Mouse (Mus musculus) embryonic facial prominence, embryonic 15.5 days (tissue): ENCODE data around the gene Pax5. TPM values are rescaled to one million over a fixed set of nuclear protein-coding genes. Genes with fewer than 3 reads are reported as not detected.

ENCODE experiments used
- ATAC-seq: fragments of 200-750 bp; cut with Nextera tagmentation; 2 replicates; pipeline ENCODE4 v1.8.0; 2017; ENCODE audit warnings: low read depth, moderate TSS enrichment; ENCODE audit not compliant: insufficient number of reproducible peaks, low FRiP score, low TSS enrichment
- H3K27ac ChIP-seq: fragments of 300-500 bp; sonication (generic); replicated peaks from 2 replicates; pipeline ENCODE4 v1.5.1; 2015; ENCODE audit warnings: mild to moderate bottlenecking, inconsistent platforms
- H3K27me3 ChIP-seq: fragments of 300-500 bp; sonication (generic); 2 replicates; pipeline ENCODE4 v1.6.1; 2015; ENCODE audit warnings: inconsistent platforms
- H3K36me3 ChIP-seq: fragments of 300-500 bp; sonication (generic); 2 replicates; pipeline ENCODE4 v1.6.1; 2015; ENCODE audit warnings: mild to moderate bottlenecking, inconsistent platforms
- H3K4me1 ChIP-seq: fragments of 300-500 bp; sonication (generic); 2 replicates; pipeline ENCODE4 v1.6.1; 2015; ENCODE audit warnings: inconsistent platforms
- H3K4me2 ChIP-seq: fragments of 300-500 bp; sonication (generic); replicated peaks from 2 replicates; pipeline ENCODE4 v1.6.1; 2015; ENCODE audit warnings: mild to moderate bottlenecking, inconsistent platforms
- H3K4me3 ChIP-seq: fragments of 300-500 bp; sonication (generic); replicated peaks from 2 replicates; pipeline ENCODE4 v1.5.1; 2015; ENCODE audit warnings: mild to moderate bottlenecking, inconsistent platforms
- H3K9ac ChIP-seq: fragments of 300-500 bp; sonication (generic); 2 replicates; pipeline ENCODE4 v1.6.1; 2015; ENCODE audit warnings: inconsistent platforms
- H3K9me3 ChIP-seq: fragments of 300-500 bp; sonication (generic); replicated peaks from 2 replicates; pipeline ENCODE4 v1.6.1; 2016; ENCODE audit warnings: inconsistent platforms
- WGBS: fragments of 180-500 bp; shearing (Covaris S2); methylation state at CpG from one replicate; pipeline ENCODE4 v1.1.7; 2015; 5-methylcytosine and 5-hydroxymethylcytosine counted together
- polyA plus RNA-seq: library from polyadenylated mRNA; unstranded; fragments of >200 nt; fragmentation: Nextera tagmentation; extraction: Ambion mirVana; gene quantifications from 2 replicates; pipeline ENCODE4 v1.2.1, GENCODE M21; 2015

Pax5 gene
- polyA plus RNA-seq, 1 experiment from 2014 or later, result 0.08 TPM

DNA sequence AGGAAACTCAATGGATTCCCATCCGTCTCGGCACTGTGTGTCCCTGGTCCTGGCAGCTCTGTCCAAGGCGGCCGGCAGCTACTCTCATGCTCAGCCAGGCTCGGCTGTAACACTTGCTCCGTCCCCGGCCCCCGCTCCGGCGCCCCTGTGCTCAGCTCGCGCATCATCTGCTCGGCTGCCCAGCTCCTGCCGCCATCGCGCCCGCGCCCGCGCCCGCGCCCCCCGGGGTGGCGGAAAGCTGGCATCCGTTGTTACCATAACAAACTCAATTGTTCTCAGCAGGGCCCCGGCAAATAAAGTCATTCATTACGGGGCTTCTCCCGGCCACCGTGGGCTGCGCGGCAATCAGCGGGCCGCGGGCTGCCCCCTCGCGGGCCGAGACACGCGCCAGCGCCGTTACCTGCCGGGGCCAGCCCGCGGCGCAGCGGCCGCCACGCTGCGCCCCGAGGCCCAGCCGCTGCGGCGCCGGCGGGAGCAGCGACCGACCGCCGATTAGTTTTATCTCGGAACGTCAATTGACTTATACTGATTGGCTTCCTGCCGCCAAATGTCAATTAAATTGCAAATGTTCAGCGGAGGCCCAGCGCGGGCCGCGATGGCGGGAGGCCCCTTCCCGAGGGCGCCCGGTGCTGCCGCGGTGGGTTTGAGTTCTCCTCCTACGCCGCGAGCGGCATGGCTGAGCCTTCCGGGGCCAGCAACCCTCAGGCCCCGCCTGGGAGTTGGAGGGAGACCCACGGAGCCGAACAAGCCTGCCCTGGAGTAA lies 46.1 kb downstream of the Pax5 start:
- under 1% methylated on average over 81 of the region's 81 CpGs for WGBS
- Histone ChIP-seq H3K36me3 (no peaks in the 10 kb centered on the region), H3K4me3 (peak overlapping the region; percentile 52), H3K27me3 (peaks cover 65% of the 10 kb centered on the region), H3K27ac (no peak overlapping the region), H3K9me3 (no peaks in the 10 kb centered on the region), H3K9ac (peak overlapping the region; percentile 33; the same call in 1 of the 2 replicates), H3K4me2 (peak overlapping the region; percentile 97), H3K4me1 (peaks cover 13% of the 10 kb centered on the region)
- no peak for ATAC-seq

GRCm38 (mm10) chr4:44663489-44663888 lies 46.8 kb downstream of the Pax5 start:
- Histone ChIP-seq H3K36me3 (no peaks in the 10 kb centered on the region), H3K4me3 (peak overlapping the region; percentile 52; the same call in 1 of the 2 replicates), H3K9ac (no peak overlapping the region), H3K4me2 (peak overlapping the region; percentile 97), H3K27me3 (peaks cover 65% of the 10 kb centered on the region), H3K4me1 (peaks cover 13% of the 10 kb centered on the region), H3K27ac (no peak overlapping the region), H3K9me3 (no peaks in the 10 kb centered on the region)
- 18% methylated on average over 10 of the region's 10 CpGs for WGBS
- no peak for ATAC-seq

DNA sequence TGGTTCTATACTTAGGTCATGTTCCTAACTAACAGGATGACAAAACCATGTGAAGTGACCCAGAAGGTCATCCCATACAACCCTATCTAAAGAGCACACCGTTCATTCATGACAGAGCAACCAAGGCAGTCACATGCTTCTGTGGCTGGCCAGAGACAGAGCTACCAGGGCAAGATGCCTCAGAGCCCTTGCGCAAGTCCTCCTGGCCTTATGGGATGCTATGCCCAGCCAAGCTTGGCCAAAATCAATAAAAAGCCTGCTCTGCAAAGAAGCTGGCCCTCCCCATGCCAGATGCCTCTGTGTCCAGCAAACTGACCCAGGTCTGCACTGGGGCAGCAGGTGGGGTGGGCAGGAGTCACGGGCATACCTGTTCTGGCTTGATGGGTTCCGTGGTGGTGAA lies 65.1 kb downstream of the Pax5 start:
- Histone ChIP-seq H3K4me2 (no peak overlapping the region), H3K27ac (no peak overlapping the region), H3K27me3 (no peaks in the 10 kb centered on the region), H3K36me3 (no peaks in the 10 kb centered on the region), H3K4me1 (no peaks in the 10 kb centered on the region), H3K4me3 (no peak overlapping the region), H3K9me3 (no peaks in the 10 kb centered on the region), H3K9ac (no peak overlapping the region)
- 77% methylated on average over 4 of the region's 4 CpGs for WGBS
- ATAC-seq, result no peak

- H3K4me1 ChIP-seq, result no peaks in the 10 kb centered on the region
- H3K9ac ChIP-seq, result no peak overlapping the region
- no peak overlapping the region for H3K4me3 ChIP-seq
- H3K27me3 ChIP-seq, result no peaks in the 10 kb centered on the region
- H3K27ac ChIP-seq, result no peak overlapping the region
- no peak for ATAC-seq
- 57% methylated on average over 12 of the region's 12 CpGs for WGBS
- no peak overlapping the region for H3K4me2 ChIP-seq
- no peaks in the 10 kb centered on the region for H3K36me3 ChIP-seq
- no peaks in the 10 kb centered on the region for H3K9me3 ChIP-seq
Observed at GRCm38 (mm10) chr4:44641831-44642587, 68.3 kb downstream of the Pax5 start.

GRCm38 (mm10) chr4:44635618-44636017 lies 74.7 kb downstream of the Pax5 start:
- H3K4me1 ChIP-seq, result no peaks in the 10 kb centered on the region
- no peaks in the 10 kb centered on the region; the same call in 1 of the 2 replicates for H3K27me3 ChIP-seq
- H3K4me2 ChIP-seq, result no peak overlapping the region
- H3K4me3 ChIP-seq, result no peak overlapping the region
- H3K36me3 ChIP-seq, result no peaks in the 10 kb centered on the region
- 73% methylated on average over 3 of the region's 3 CpGs for WGBS
- no peak for ATAC-seq
- no peak overlapping the region for H3K9ac ChIP-seq
- no peak overlapping the region for H3K27ac ChIP-seq
- H3K9me3 ChIP-seq, result no peaks in the 10 kb centered on the region

DNA sequence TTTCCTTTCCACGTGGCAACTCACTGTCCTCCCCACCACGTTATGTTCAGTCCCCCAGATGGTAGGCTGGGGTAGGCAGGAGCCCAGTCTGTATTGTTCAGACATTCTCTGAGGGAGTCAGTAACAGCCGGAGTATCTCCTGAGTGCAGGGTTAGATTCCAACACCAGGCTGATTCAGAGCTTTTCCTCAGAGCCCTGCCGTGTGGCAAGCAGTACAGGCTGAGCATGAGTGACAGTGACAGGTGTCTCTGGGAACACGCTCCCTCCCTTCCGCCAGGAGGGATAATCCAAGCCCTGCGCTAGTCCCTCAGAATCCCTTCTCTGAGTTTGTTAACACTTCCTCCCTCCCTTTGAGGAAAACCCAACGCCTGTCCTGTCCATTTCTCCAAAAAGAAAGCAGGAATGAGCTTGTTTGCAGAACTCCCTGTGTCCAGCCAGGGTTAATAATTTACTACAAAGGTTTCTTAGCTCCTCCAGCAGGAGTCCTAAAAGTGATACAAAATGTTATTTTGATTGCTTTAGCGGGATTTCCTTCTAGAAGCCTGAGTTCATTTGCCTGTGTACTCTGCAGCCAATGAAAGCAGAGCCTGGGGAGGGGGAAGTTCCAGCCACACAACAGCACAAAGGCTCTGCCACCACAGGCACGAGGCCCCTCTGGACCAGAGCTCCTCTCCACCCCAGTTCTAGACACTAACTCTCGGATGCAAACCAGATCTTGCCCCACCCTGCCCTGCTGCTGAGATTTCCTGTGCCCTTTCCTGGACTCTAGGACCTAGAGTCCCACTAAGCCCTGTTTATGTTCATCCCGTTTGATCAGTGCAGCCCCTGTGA lies 76.4 kb downstream of the Pax5 start:
- no peak for ATAC-seq
- no peaks in the 10 kb centered on the region for H3K36me3 ChIP-seq
- WGBS, result 20% methylated on average over 12 of the region's 12 CpGs
- H3K27ac ChIP-seq, result no peak overlapping the region
- H3K4me2 ChIP-seq, result no peak overlapping the region
- no peaks in the 10 kb centered on the region; the same call in 1 of the 2 replicates for H3K27me3 ChIP-seq
- H3K9ac ChIP-seq, result no peak overlapping the region
- H3K4me1 ChIP-seq, result no peaks in the 10 kb centered on the region
- no peak overlapping the region for H3K4me3 ChIP-seq
- no peaks in the 10 kb centered on the region for H3K9me3 ChIP-seq

DNA sequence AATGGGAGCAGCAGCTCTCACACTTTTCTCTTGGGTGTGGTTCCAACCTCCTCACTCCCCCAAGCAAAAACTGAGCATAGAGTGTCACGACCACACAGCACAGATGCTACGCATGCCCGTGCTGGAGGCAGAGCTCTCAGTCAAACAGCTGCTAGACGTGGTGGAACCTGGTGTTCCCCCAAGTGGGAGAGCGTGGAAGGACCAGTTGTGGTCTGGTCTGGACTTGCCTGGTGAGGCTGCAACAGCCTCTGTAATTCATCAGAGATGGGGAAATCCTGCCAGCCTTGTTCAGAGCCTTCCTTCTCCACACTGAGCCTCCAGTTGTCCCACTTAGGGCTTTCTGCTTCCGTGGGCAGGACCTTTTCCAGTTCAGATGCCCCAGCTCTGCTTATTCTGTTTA lies 80.2 kb downstream of the Pax5 start:
- Histone ChIP-seq H3K4me1 (no peaks in the 10 kb centered on the region), H3K27ac (no peak overlapping the region), H3K9ac (no peak overlapping the region), H3K36me3 (no peaks in the 10 kb centered on the region), H3K4me2 (no peak overlapping the region), H3K4me3 (no peak overlapping the region), H3K9me3 (no peaks in the 10 kb centered on the region), H3K27me3 (no peaks in the 10 kb centered on the region; the same call in 1 of the 2 replicates)
- WGBS, result 36% methylated on average over 6 of the region's 6 CpGs
- ATAC-seq, result no peak

DNA sequence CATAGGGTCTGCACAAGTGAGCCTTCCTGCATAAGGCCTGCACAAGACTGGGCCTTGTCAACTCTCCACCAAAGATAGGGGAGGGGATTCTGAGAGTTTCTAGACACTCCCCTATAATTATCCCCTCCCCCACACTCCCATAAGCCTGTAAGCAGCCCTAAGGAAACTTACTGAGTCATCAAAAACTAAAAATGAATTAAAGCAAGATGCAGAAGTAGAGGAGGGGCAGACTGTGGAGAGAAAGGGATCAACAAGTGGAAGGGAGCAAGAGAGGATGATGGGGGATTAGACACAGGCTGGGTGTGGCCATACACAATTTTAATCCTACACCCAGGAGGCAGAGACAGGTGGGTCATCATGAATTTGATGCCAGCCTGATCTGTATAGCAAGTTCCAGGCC lies 82.4 kb downstream of the Pax5 start:
- no peaks in the 10 kb centered on the region for H3K9me3 ChIP-seq
- no peaks in the 10 kb centered on the region for H3K4me1 ChIP-seq
- no peak for ATAC-seq
- no peak overlapping the region for H3K4me3 ChIP-seq
- H3K27me3 ChIP-seq, result no peaks in the 10 kb centered on the region
- no peak overlapping the region for H3K9ac ChIP-seq
- no peak overlapping the region for H3K27ac ChIP-seq
- no peak overlapping the region for H3K4me2 ChIP-seq
- no peaks in the 10 kb centered on the region for H3K36me3 ChIP-seq

GRCm38 (mm10) chr4:44625108-44625424 lies 85.2 kb downstream of the Pax5 start:
- Histone ChIP-seq H3K9ac (no peak overlapping the region), H3K27me3 (no peaks in the 10 kb centered on the region), H3K4me1 (no peaks in the 10 kb centered on the region), H3K4me3 (no peak overlapping the region), H3K4me2 (no peak overlapping the region), H3K36me3 (no peaks in the 10 kb centered on the region), H3K27ac (no peak overlapping the region), H3K9me3 (no peaks in the 10 kb centered on the region)
- WGBS, result 73% methylated on average over 6 of the region's 6 CpGs
- no peak for ATAC-seq

DNA sequence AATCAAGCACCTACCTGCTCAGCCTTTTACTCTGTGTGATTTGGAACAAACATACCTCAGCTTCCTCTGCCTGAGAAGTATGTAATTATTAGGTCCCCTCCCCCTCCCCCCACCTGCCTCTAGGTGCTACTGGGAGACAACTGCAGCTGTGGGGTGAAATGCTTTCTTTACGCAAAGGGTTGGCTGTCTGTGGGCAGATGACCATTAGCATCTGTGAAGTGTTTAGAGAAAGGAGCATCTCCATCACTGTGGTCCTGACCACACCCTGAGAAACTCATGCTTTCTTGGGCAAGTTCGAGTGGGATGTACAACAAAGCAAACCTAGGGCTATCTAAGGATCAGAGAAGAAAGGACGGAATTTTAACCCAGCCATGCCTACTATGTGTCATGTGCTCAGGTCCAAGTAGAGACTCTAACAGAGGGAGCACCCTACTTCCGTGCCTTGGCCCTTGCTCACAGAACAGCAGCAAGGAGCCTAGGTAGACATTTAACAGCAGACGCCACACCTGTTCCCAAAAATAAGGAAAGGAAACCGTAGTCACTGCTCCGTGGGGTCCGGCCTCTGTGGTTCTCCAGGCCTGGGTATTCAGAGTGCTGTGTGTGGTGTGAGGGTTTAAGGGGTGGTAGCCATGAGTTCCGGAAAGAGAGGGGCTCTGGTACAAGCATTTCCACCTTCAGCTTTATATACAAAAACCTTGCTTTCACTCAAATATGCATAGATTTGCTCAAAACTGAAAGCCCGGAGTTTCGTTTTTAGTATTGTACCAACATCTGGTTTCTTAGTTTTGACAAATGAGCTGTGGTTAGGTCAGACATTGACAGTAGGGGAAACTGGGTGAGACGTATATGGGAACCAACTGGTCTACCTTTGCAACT lies 85.8 kb downstream of the Pax5 start:
- no peak for ATAC-seq
- WGBS, result 77% methylated on average over 12 of the region's 12 CpGs
- Histone ChIP-seq H3K9ac (no peak overlapping the region), H3K4me3 (no peak overlapping the region), H3K36me3 (no peaks in the 10 kb centered on the region), H3K4me1 (no peaks in the 10 kb centered on the region), H3K27me3 (no peaks in the 10 kb centered on the region), H3K9me3 (no peaks in the 10 kb centered on the region), H3K4me2 (no peak overlapping the region), H3K27ac (no peak overlapping the region)

GRCm38 (mm10) chr4:44623435-44623727 lies 86.9 kb downstream of the Pax5 start:
- no peaks in the 10 kb centered on the region for H3K36me3 ChIP-seq
- H3K4me1 ChIP-seq, result no peaks in the 10 kb centered on the region
- H3K27me3 ChIP-seq, result no peaks in the 10 kb centered on the region
- H3K27ac ChIP-seq, result no peak overlapping the region
- no peak overlapping the region for H3K4me3 ChIP-seq
- H3K9me3 ChIP-seq, result no peaks in the 10 kb centered on the region
- H3K9ac ChIP-seq, result no peak overlapping the region
- H3K4me2 ChIP-seq, result no peak overlapping the region
- 70% methylated on average over 5 of the region's 5 CpGs for WGBS
- no peak for ATAC-seq
